Mouse (Mus musculus) forebrain, embryonic 15.5 days (tissue): Measurements from ENCODE around the gene Tctn3. TPM values are rescaled to one million over a fixed set of nuclear protein-coding genes. Genes with fewer than 3 reads are reported as not detected.
A peak's percentile ranks its signal among the peaks of the same experiment; 100 is the strongest.
"Not testable (repeated sequence)": the region's sequence is repeated elsewhere in the genome, so short reads cannot be mapped to it uniquely, and the experiment has no call there.

Experiments used
- ATAC-seq: fragments of 200-750 bp; cut with Nextera tagmentation; replicated peaks from 2 replicates; pipeline ENCODE4 v1.8.0; 2017; ENCODE audit warnings: mild to moderate bottlenecking, moderate TSS enrichment, moderate library complexity
- H3K27ac ChIP-seq: fragments of 300-500 bp; sonication (generic); replicated peaks from 2 replicates; pipeline ENCODE4 v1.5.1; 2015; ENCODE audit warnings: mild to moderate bottlenecking, inconsistent platforms
- H3K27me3 ChIP-seq: fragments of 300-500 bp; sonication (generic); 2 replicates; pipeline ENCODE4 v1.6.1; 2015; ENCODE audit warnings: inconsistent platforms
- H3K36me3 ChIP-seq: fragments of 300-500 bp; sonication (generic); 2 replicates; pipeline ENCODE4 v1.6.1; 2015; ENCODE audit warnings: mild to moderate bottlenecking, inconsistent platforms
- H3K4me1 ChIP-seq: fragments of 300-500 bp; sonication (generic); 2 replicates; pipeline ENCODE4 v1.6.1; 2015; ENCODE audit warnings: inconsistent platforms
- H3K4me2 ChIP-seq: fragments of 300-500 bp; sonication (generic); replicated peaks from 2 replicates; pipeline ENCODE4 v1.6.1; 2015; ENCODE audit warnings: mild to moderate bottlenecking, inconsistent platforms
- H3K4me3 ChIP-seq: fragments of 300-500 bp; sonication (generic); 2 replicates; pipeline ENCODE4 v1.5.1; 2015; ENCODE audit warnings: mild to moderate bottlenecking, inconsistent platforms
- H3K9ac ChIP-seq: fragments of 300-500 bp; sonication (generic); replicated peaks from 2 replicates; pipeline ENCODE4 v1.6.1; 2015; ENCODE audit warnings: mild to moderate bottlenecking, inconsistent platforms
- H3K9me3 ChIP-seq: fragments of 300-500 bp; sonication (generic); 2 replicates; pipeline ENCODE4 v1.6.1; 2016; ENCODE audit warnings: inconsistent platforms
- WGBS: fragments of 180-500 bp; shearing (Covaris S2); methylation state at CpG from one replicate; pipeline ENCODE4 v1.1.7; 2015; ENCODE audit warnings: mixed read lengths; 5-methylcytosine and 5-hydroxymethylcytosine counted together
- polyA plus RNA-seq: library from polyadenylated mRNA; unstranded; fragments of >200 nt; fragmentation: Nextera tagmentation; extraction: Ambion mirVana; gene quantifications from 2 replicates; pipeline ENCODE4 v1.2.1, GENCODE M21; 2015

The Tctn3 gene
- polyA plus RNA-seq, 1 experiment from 2014 or later = 12.8 TPM

- Histone ChIP-seq H3K27ac (no peak overlapping the region), H3K4me2 (no peak overlapping the region), H3K36me3 (no peaks in the 10 kb centered on the region), H3K9ac (no peak overlapping the region), H3K9me3 (no peaks in the 10 kb centered on the region), H3K4me3 (no peak overlapping the region), H3K4me1 (peaks cover 13% of the 10 kb centered on the region), H3K27me3 (no peaks in the 10 kb centered on the region)
- 85% methylated on average over 7 of the region's 7 CpGs for WGBS
- ATAC-seq = no peak
Measured at GRCm38 (mm10) chr19:40614811-40615210, 2.8 kb upstream of the Tctn3 start.

- peaks cover 13% of the 10 kb centered on the region for H3K4me1 ChIP-seq
- H3K9ac ChIP-seq = no peak overlapping the region
- peaks cover 41% of the 10 kb centered on the region for H3K36me3 ChIP-seq
- ATAC-seq = no peak
- H3K4me3 ChIP-seq = no peak overlapping the region
- no peaks in the 10 kb centered on the region for H3K9me3 ChIP-seq
- no peak overlapping the region for H3K4me2 ChIP-seq
- no peaks in the 10 kb centered on the region for H3K27me3 ChIP-seq
- no peak overlapping the region for H3K27ac ChIP-seq
- 90% methylated on average over 6 of the region's 6 CpGs for WGBS
Measured at GRCm38 (mm10) chr19:40607676-40608075, 4.4 kb downstream of the Tctn3 start.

- peaks cover 47% of the 10 kb centered on the region for H3K36me3 ChIP-seq
Measured at GRCm38 (mm10) chr19:40605189-40605588, 6.8 kb downstream of the Tctn3 start.

GRCm38 (mm10) chr19:40601870-40602269 lies 10.2 kb downstream of the Tctn3 start:
- H3K9ac ChIP-seq = no peak overlapping the region
- WGBS = 93% methylated on average over 3 of the region's 3 CpGs
- no peaks in the 10 kb centered on the region for H3K4me1 ChIP-seq
- no peak for ATAC-seq
- H3K27ac ChIP-seq = no peak overlapping the region
- H3K4me3 ChIP-seq = no peak overlapping the region
- H3K27me3 ChIP-seq = no peaks in the 10 kb centered on the region
- H3K9me3 ChIP-seq = no peaks in the 10 kb centered on the region
- H3K36me3 ChIP-seq = peaks cover 24% of the 10 kb centered on the region
- no peak overlapping the region for H3K4me2 ChIP-seq

More at GRCm38 (mm10) chr19:40605189-40605588, 6.8 kb downstream of the Tctn3 start:
- Histone ChIP-seq H3K9me3 (no peaks in the 10 kb centered on the region), H3K9ac (no peak overlapping the region), H3K4me2 (no peak overlapping the region), H3K4me1 (no peaks in the 10 kb centered on the region), H3K4me3 (no peak overlapping the region), H3K27ac (no peak overlapping the region), H3K27me3 (no peaks in the 10 kb centered on the region)
- WGBS = 94% methylated on average over 9 of the region's 9 CpGs
- no peak for ATAC-seq

GRCm38 (mm10) chr19:40600846-40601245 lies 11.2 kb downstream of the Tctn3 start:
- ATAC-seq, H3K4me2 ChIP-seq, H3K9me3 ChIP-seq, H3K4me3 ChIP-seq, H3K4me1 ChIP-seq, H3K27ac ChIP-seq, H3K27me3 ChIP-seq, H3K9ac ChIP-seq: not testable (repeated sequence)
- 89% methylated on average over 5 of the region's 5 CpGs for WGBS
- peaks cover 18% of the 10 kb centered on the region for H3K36me3 ChIP-seq

GRCm38 (mm10) chr19:40595831-40596230 lies 16.2 kb downstream of the Tctn3 start:
- no peak for ATAC-seq
- Histone ChIP-seq H3K9me3 (no peaks in the 10 kb centered on the region), H3K36me3 (peaks cover 14% of the 10 kb centered on the region), H3K4me1 (no peaks in the 10 kb centered on the region), H3K4me2 (no peak overlapping the region), H3K9ac (no peak overlapping the region), H3K27me3 (no peaks in the 10 kb centered on the region), H3K27ac (no peak overlapping the region), H3K4me3 (no peak overlapping the region)
- 70% methylated on average over 8 of the region's 8 CpGs for WGBS

- no peak overlapping the region for H3K9ac ChIP-seq
- no peak overlapping the region for H3K27ac ChIP-seq
- no peak overlapping the region for H3K4me2 ChIP-seq
- ATAC-seq = no peak
- peaks cover 14% of the 10 kb centered on the region for H3K36me3 ChIP-seq
- no peak overlapping the region for H3K4me3 ChIP-seq
- H3K9me3 ChIP-seq = no peaks in the 10 kb centered on the region
- no peaks in the 10 kb centered on the region for H3K27me3 ChIP-seq
- 91% methylated on average over 3 of the region's 3 CpGs for WGBS
- no peaks in the 10 kb centered on the region for H3K4me1 ChIP-seq
Measured at GRCm38 (mm10) chr19:40595231-40595630, 16.8 kb downstream of the Tctn3 start.

GRCm38 (mm10) chr19:40589530-40589880 lies 22.5 kb downstream of the Tctn3 start:
- WGBS = 0% methylated on average over 10 of the region's 10 CpGs
- Histone ChIP-seq H3K9me3 (no peaks in the 10 kb centered on the region), H3K4me2 (peak overlapping the region; percentile 59), H3K36me3 (peaks cover 13% of the 10 kb centered on the region), H3K27ac (peak overlapping the region; percentile 86), H3K4me3 (peak overlapping the region; percentile 73), H3K4me1 (peaks cover 23% of the 10 kb centered on the region), H3K27me3 (no peaks in the 10 kb centered on the region), H3K9ac (peak overlapping the region; percentile 47)
- peak; percentile 4; the same call in 1 of the 2 replicates for ATAC-seq

GRCm38 (mm10) chr19:40588847-40589529 lies 23.0 kb downstream of the Tctn3 start:
- peak; percentile 75 for ATAC-seq
- Histone ChIP-seq H3K27ac (peak overlapping the region; percentile 86), H3K36me3 (peaks cover 8% of the 10 kb centered on the region), H3K9ac (peak overlapping the region; percentile 47), H3K27me3 (no peaks in the 10 kb centered on the region), H3K4me2 (peak overlapping the region; percentile 59), H3K4me1 (peaks cover 23% of the 10 kb centered on the region), H3K9me3 (no peaks in the 10 kb centered on the region), H3K4me3 (peak overlapping the region; percentile 73)
- WGBS = under 1% methylated on average over 18 of the region's 18 CpGs

- Histone ChIP-seq H3K36me3 (peaks cover 6% of the 10 kb centered on the region), H3K4me3 (peak within 1 kb of the TSS; percentile 73), H3K27me3 (no peaks in the 10 kb centered on the region), H3K27ac (peak within 1 kb of the TSS; percentile 86), H3K4me1 (peaks cover 23% of the 10 kb centered on the region), H3K4me2 (peak within 1 kb of the TSS; percentile 59), H3K9ac (peak within 1 kb of the TSS; percentile 75), H3K9me3 (no peaks in the 10 kb centered on the region)
- peak; percentile 96 for ATAC-seq
- under 1% methylated on average over 32 of the region's 34 CpGs for WGBS
Measured at GRCm38 (mm10) chr19:40588293-40588654, 23.8 kb downstream of the Tctn3 start, which contains the start of gene Aldh18a1. Gene Aldh18a1, minus strand, starts transcription at chr19:40588463.

- peaks cover 23% of the 10 kb centered on the region for H3K4me1 ChIP-seq
- peak overlapping the region; percentile 50; the same call in 1 of the 2 replicates for H3K27ac ChIP-seq
- peak overlapping the region; percentile 73 for H3K4me3 ChIP-seq
- H3K36me3 ChIP-seq = peaks cover 10% of the 10 kb centered on the region
- ATAC-seq = peak; percentile 73; the same call in 1 of the 2 replicates
- H3K4me2 ChIP-seq = peak overlapping the region; percentile 59
- peak overlapping the region; percentile 75 for H3K9ac ChIP-seq
- 2% methylated on average over 30 of the region's 30 CpGs for WGBS
- H3K9me3 ChIP-seq = no peaks in the 10 kb centered on the region
- no peaks in the 10 kb centered on the region for H3K27me3 ChIP-seq
Measured at GRCm38 (mm10) chr19:40587491-40588292, 24.3 kb downstream of the Tctn3 start.

GRCm38 (mm10) chr19:40586908-40587307 lies 25.1 kb downstream of the Tctn3 start:
- Histone ChIP-seq H3K27me3 (no peaks in the 10 kb centered on the region), H3K4me2 (peak overlapping the region; percentile 59), H3K4me3 (peak overlapping the region; percentile 73), H3K36me3 (peaks cover 13% of the 10 kb centered on the region), H3K9ac (peak overlapping the region; percentile 75; the same call in 1 of the 2 replicates), H3K9me3 (no peaks in the 10 kb centered on the region), H3K27ac (no peak overlapping the region), H3K4me1 (peaks cover 23% of the 10 kb centered on the region)
- no peak for ATAC-seq
- 56% methylated on average over 7 of the region's 7 CpGs for WGBS
